Mouse (Mus musculus) embryo, embryonic 10 days (tissue): Measurements from ENCODE around the gene Zfp827.

Experiments
- DNase-seq: peaks from one replicate; pipeline ENCODE4 v3.0.0-alpha.2; 2015; ENCODE audit warnings: low spot score

The Zfp827 gene

DNA sequence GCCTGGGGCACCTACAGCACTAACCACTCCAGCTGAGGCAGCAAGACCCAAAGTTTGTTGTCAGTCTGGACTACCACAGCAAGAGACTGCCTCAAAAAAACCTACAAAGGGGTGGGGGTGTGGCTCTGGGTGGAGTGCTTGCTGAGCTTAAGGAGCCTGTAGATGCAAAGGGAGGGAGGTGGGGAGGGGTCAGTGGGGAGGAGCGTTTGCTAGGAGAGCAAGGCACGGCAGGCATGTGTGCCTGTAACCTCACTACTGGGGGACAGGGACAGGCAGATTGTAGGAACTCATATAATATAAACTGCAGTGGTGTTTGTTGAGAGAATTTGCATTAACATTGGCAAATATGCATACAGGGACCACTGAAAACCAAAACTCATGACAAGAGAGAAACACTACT lies 130.1 kb downstream of the Zfp827 start:
- DNase-seq, result no peak

- no peak for DNase-seq
Measured at GRCm38 (mm10) chr8:79159397-79159796, 131.2 kb downstream of the Zfp827 start.

- no peak for DNase-seq
Measured at GRCm38 (mm10) chr8:79160302-79160701, 132.1 kb downstream of the Zfp827 start.

GRCm38 (mm10) chr8:79161172-79161778 lies 133.0 kb downstream of the Zfp827 start:
- DNase-seq, result no peak

GRCm38 (mm10) chr8:79162533-79163308 lies 134.5 kb downstream of the Zfp827 start:
- DNase-seq, result no peak

GRCm38 (mm10) chr8:79164336-79164735 lies 136.1 kb downstream of the Zfp827 start:
- no peak for DNase-seq

- DNase-seq, result no peak
Measured at GRCm38 (mm10) chr8:79165276-79165675, 137.0 kb downstream of the Zfp827 start.

GRCm38 (mm10) chr8:79173606-79174005 lies 145.4 kb downstream of the Zfp827 start:
- no peak for DNase-seq

- no peak for DNase-seq
Measured at GRCm38 (mm10) chr8:79175991-79176390, 147.8 kb downstream of the Zfp827 start.

DNA sequence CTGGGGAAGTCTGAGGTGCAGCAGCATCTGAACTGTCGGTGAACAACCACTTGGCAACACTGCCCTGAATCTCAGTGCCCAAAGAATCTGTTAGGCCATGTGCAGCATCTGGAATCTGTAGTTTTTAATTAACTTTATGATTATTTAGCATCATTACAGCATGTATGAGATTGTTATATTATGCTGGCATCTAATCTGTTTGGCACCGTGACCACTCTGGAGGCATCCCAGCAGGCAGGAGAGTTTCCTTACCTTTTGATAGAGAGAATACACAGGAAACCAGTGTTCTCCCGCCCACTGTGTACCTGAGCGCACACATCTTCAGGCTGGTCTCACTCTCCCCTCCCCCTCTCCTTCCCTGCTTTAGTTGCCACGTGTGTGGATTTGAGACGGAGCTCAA lies 151.4 kb downstream of the Zfp827 start:
- DNase-seq, result no peak

DNA sequence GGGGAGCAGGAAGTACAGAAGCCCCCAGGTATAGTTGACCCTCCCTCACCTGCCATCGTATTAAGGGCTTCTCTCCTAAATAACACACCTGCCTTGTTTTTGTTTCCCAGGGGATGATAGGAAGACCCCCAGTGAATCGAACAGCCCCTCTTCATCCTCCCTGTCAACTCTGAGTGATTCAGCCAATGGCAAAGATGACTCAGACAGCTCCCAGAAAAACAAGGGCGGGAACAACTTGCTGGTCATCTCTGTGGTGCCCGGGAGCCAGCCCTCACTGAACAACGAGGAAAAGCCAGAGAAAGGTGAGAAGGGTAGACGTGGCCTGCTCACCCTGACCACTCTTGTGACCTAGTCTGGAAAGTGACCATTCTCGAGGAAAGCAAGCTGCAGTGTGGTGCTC lies 157.3 kb downstream of the Zfp827 start:
- DNase-seq, result no peak

DNA sequence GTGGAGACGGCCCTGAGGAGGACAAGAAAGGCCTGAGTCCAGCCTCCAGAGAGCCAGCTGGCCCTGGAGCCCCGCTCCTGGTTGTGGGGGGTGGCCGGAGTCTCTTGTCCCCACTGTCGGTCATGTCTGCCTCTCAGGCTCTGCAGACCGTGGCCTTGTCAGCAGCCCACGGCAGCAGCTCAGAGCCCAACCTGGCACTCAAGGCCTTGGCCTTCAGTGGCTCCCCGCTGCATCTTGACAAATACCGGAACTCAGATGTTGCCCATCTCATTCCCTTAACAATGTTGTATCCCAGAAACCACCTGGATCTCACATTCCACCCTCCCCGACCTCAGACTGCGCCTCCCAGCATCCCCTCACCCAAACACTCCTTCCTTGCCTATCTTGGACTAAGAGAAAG lies 161.8 kb downstream of the Zfp827 start:
- no peak for DNase-seq

DNA sequence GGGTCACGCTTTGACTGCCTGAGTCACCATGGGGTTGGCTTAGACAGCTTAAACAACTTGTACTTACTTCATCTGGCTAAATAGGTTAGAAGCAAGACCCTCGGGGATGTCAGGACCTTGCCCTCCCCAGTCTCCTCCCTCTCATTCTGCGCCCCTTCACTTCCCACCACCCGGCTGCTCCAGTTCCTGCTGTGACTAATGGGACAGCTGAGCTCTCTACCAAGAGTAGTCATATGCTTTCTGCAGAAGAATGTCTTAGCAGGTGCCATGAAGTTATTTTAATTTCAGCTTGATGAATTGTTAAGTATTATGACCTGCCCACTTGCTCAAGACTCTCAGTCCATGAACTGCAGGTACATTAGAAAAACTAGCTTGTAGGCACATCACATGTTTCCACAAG lies 168.2 kb downstream of the Zfp827 start:
- no peak for DNase-seq

- DNase-seq, result no peak
Measured at GRCm38 (mm10) chr8:79198675-79199074, 170.4 kb downstream of the Zfp827 start.

DNA sequence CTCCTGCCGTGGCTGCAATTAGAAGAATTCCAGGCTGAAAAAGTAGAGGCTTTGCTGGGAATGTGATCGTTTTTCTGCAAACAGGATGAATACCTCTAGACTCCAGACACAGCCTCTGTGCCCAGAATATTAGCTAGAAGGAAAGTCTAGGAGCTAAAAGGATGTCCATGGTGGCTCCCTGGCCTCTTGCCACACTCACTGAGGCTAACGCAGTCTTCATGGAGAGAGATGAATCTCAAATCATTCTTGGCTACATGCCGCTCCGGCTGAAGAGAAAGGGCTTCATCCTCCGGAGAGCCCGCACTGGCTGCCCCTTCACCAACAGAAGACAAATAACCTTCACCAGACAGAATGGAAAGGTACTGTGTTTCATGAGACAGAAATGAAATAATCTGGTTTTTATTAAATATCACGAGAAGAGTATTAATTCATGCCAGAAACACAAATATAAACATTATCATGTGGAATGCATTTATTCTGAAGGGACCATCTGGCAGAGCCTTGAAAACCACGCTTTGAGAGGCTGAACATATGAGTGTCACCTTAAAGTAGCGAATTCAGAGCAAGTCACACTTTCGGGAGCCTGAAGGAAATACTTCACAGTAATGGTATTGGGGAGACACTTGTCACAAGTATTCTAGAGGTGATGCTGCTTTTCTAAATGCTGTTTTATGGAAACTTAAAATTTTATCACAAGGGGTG lies 173.4 kb downstream of the Zfp827 start:
- no peak for DNase-seq

GRCm38 (mm10) chr8:79206895-79207294 lies 178.7 kb downstream of the Zfp827 start:
- DNase-seq, result no peak

DNA sequence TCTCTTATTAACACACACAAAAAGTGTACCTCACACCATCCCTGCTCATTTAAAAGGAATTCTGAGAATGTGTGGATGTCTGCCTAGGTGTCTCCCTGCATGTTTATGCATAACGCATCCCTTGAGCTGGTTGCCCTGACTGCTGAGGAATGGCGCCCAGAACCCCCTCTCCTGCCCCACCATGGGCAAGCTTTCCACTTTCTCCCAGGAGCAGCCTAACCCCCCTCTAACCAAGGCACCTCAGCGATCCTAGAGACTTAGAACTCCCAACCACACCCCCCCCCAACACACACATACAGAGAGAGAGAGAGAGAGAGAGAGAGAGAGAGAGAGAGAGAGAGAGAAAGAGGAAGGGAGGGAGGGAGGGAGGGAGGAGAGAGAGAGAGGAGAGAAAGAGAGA lies 179.9 kb downstream of the Zfp827 start:
- DNase-seq, result no peak

DNA sequence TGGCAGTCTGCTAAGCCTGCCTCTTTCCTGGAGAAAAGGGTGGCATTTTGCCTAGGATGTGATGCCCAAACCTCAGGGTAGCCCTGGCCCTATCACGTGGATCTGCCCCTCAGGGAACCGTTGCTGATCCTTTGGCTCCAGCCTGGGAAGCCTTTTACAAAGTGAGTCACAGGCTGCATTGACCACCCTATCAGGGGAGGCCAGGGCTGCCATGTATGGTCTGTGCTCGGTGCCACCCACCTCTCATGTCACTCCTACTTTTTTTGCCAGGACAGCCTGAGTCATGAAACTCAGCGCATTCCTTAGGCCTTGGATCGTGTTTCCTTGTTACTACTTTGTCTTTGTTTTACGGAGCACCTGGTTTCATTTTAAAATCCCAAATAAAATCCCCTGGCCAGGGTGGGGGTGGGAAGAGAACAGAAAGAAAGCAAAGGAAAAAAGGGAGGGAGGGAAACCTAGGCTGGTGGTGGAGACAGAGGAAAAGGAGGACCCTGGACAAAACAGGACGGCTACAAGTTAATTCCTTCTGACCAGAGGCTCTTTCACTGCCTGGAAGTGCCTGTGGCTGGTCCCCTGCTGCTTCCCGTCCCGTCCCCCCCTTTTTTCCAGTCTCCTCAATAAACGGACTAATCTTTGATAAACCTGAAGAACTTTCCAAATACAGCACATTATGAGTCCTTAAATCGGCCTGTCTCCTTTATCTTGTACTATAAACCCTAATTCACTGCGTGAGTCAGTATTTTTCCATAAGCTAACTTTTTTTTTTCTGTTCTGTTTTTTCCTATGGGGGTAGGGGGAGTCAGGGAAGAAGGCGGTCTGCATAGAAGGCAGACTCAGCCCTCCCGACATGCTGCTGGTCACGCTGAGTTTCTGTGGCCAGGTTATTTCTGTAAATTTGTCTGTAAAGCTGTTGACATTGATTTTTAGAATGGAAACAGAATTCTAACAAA lies 180.7 kb downstream of the Zfp827 start:
- peak; percentile 80 for DNase-seq

GRCm38 (mm10) chr8:79209641-79210358 lies 181.6 kb downstream of the Zfp827 start:
- DNase-seq, result peak; percentile 69

GRCm38 (mm10) chr8:79211630-79212029 lies 183.4 kb downstream of the Zfp827 start:
- DNase-seq, result no peak

- DNase-seq, result no peak
Measured at GRCm38 (mm10) chr8:79222106-79222751, 194.0 kb downstream of the Zfp827 start.
